Mouse (Mus musculus): ENCODE data around the gene Pomc.

GRCm38 (mm10) chr12:4007181-4007580 lies 52.4 kb downstream of the Pomc start:
- no peak for TF ChIP-seq CTCF (IDR thresholded peaks at IDR 0.05; ENCODE audit: low read depth)
- TF ChIP-seq EP300 (IDR thresholded peaks at IDR 0.05; ENCODE audit: low read depth), result no peak

Measured in heart, postnatal 0 days (tissue).